Mouse (Mus musculus): ENCODE results near the gene Prrc2a. TPM values are rescaled to one million over a fixed set of nuclear protein-coding genes. Genes with fewer than 3 reads are reported as not detected.
A peak's percentile ranks its signal among the peaks of the same experiment; 100 is the strongest.

Gene Prrc2a
- polyA plus RNA-seq, 1 experiment = 269 TPM

DNA sequence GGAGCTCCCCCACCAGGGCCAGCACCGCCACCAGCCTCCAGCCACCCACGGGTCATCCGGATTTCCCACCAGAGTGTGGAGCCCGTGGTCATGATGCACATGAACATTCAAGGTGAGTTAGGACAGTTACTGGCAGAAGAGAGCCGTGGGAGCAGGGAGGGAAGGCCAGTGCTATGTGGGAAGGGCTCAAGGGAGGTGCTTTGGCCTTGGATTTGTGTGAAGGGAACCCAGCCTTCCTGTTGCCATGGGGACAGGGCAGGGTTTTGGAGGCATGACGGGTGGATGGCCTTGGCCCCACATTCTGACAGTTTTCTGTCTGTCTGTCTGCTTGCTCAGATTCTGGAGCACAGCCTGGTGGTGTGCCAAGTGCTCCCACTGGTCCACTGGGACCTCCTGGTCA, 22.7 kb downstream of the Prrc2a start:
- Histone ChIP-seq H3K4me1 (ENCODE audit: control insufficient read depth, insufficient read depth, low read length) (no peaks in the 10 kb centered on the region), H3K27ac (ENCODE audit: insufficient read depth, low read length) (no peak overlapping the region), H3K4me3 (ENCODE audit: insufficient read depth, low read length) (no peak overlapping the region)
- TF ChIP-seq CTCF (IDR thresholded peaks at IDR 0.05; ENCODE audit: extremely low read depth, insufficient read depth, low read length) (no peak), POLR2A (IDR thresholded peaks at IDR 0.05; ENCODE audit: extremely low read depth, insufficient read depth, low read length) (no peak)

DNA sequence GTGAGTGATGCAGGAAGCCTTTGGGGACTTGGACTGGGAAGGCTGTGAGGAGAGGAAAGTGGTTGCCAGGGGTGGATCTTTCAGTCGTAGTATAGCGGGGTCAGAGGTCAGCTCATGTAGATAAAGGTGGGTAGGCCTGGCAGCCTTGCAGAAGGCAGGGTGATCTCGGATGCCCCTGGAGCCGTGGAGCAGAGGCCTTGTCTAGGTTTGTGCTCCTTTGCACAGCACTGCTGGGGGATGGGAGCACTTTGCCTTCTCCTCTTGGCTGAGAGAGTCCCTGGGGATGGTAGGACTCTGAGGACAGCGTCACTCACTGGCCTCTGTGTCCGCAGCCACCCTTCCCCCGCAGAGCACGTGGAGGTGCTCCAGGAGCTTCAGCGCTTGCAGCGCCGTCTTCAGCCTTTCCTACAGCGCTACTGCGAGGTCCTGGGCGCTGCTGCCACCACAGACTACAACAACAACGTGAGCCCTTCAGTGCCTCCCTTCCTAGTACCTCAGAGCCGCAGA, 24.2 kb downstream of the Prrc2a start:
- H3K4me3 ChIP-seq (ENCODE audit: insufficient read depth, low read length) = no peak overlapping the region
- TF ChIP-seq POLR2A (IDR thresholded peaks at IDR 0.05; ENCODE audit: extremely low read depth, insufficient read depth, low read length) (no peak), CTCF (IDR thresholded peaks at IDR 0.05; ENCODE audit: extremely low read depth, insufficient read depth, low read length) (no peak)
- H3K27ac ChIP-seq (ENCODE audit: insufficient read depth, low read length) = no peak overlapping the region
- H3K4me1 ChIP-seq (ENCODE audit: control insufficient read depth, insufficient read depth, low read length) = no peaks in the 10 kb centered on the region; the same call in 1 of the 2 replicates

DNA sequence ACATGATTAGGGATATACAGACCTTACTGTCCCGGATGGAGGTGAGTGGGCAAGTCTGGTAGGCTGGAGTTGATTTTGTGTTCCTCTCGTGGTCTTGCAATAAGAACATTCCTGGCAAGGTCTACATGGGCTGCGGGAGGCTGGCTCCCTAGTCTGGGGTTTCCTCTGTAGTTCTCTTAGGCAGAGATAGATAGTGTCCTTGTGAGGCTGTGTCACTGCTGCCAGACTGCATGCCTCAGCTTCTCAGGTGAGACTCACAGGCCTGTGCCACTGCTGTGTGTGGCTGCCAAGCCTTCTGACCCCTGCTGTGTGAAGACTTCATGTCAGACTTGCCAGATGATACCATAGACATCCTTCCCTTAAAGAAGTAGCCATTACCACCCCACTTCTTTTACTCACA, 25.4 kb downstream of the Prrc2a start:
- TF ChIP-seq POLR2A (IDR thresholded peaks at IDR 0.05; ENCODE audit: extremely low read depth, insufficient read depth, low read length) = no peak
- TF ChIP-seq CTCF (IDR thresholded peaks at IDR 0.05; ENCODE audit: extremely low read depth, insufficient read depth, low read length) = no peak
- H3K27ac ChIP-seq (ENCODE audit: insufficient read depth, low read length) = no peak overlapping the region
- no peak overlapping the region for H3K4me3 ChIP-seq (ENCODE audit: insufficient read depth, low read length)
- H3K4me1 ChIP-seq (ENCODE audit: control insufficient read depth, insufficient read depth, low read length) = no peaks in the 10 kb centered on the region; the same call in 1 of the 2 replicates

- Histone ChIP-seq H3K27ac (ENCODE audit: insufficient read depth, low read length) (peak overlapping the region; percentile 93), H3K4me3 (ENCODE audit: insufficient read depth, low read length) (peak overlapping the region; percentile 81), H3K4me1 (ENCODE audit: control insufficient read depth, insufficient read depth, low read length) (no peaks in the 10 kb centered on the region; the same call in 1 of the 2 replicates)
- TF ChIP-seq POLR2A (IDR thresholded peaks at IDR 0.05; ENCODE audit: extremely low read depth, insufficient read depth, low read length) (no peak; the same call in 1 of the 2 replicates), CTCF (IDR thresholded peaks at IDR 0.05; ENCODE audit: extremely low read depth, insufficient read depth, low read length) (no peak)
Measured at GRCm38 (mm10) chr17:35135591-35136320, 28.9 kb downstream of the Prrc2a start.

- Histone ChIP-seq H3K27ac (ENCODE audit: insufficient read depth, low read length) (peak within 1 kb of the TSS; percentile 93), H3K4me1 (ENCODE audit: control insufficient read depth, insufficient read depth, low read length) (no peaks in the 10 kb centered on the region; the same call in 1 of the 2 replicates), H3K4me3 (ENCODE audit: insufficient read depth, low read length) (peak within 1 kb of the TSS; percentile 81)
- TF ChIP-seq CTCF (IDR thresholded peaks at IDR 0.05; ENCODE audit: extremely low read depth, insufficient read depth, low read length) (no peak), POLR2A (IDR thresholded peaks at IDR 0.05; ENCODE audit: extremely low read depth, insufficient read depth, low read length) (peak; percentile 66; the same call in 1 of the 2 replicates)
Measured at GRCm38 (mm10) chr17:35134801-35135590, 29.7 kb downstream of the Prrc2a start, which contains the start of gene Bag6. Gene Bag6 (plus strand): TSS chr17:35135178.

- TF ChIP-seq POLR2A (IDR thresholded peaks at IDR 0.05; ENCODE audit: extremely low read depth, insufficient read depth, low read length) (no peak), CTCF (IDR thresholded peaks at IDR 0.05; ENCODE audit: extremely low read depth, insufficient read depth, low read length) (no peak)
- Histone ChIP-seq H3K4me3 (ENCODE audit: insufficient read depth, low read length) (no peak overlapping the region), H3K4me1 (ENCODE audit: control insufficient read depth, insufficient read depth, low read length) (no peaks in the 10 kb centered on the region; the same call in 1 of the 2 replicates), H3K27ac (ENCODE audit: insufficient read depth, low read length) (no peak overlapping the region)
Measured at GRCm38 (mm10) chr17:35133517-35133916, 31.2 kb downstream of the Prrc2a start.

DNA sequence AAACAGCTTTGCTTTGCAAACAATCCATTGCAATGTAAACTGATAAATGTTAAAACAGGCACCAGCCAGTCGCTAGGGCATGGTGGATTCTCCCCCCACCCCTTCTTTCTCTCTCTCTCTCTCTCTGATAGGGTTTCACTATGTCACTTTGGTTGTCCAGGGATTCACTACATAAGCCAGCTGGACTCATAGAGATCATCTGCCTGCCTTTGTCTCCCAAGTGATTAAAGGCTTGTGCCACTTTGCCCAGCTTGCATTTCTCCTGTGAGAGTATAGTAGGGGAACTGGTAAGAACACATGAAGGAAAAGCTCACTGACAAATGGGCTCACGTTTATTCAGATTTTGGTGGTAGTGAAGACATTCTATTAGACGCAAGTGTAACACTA, 32.5 kb downstream of the Prrc2a start:
- Histone ChIP-seq H3K4me1 (ENCODE audit: control insufficient read depth, insufficient read depth, low read length) (peaks cover 1% of the 10 kb centered on the region; the same call in 1 of the 2 replicates), H3K4me3 (ENCODE audit: insufficient read depth, low read length) (no peak overlapping the region), H3K27ac (ENCODE audit: insufficient read depth, low read length) (no peak overlapping the region)
- TF ChIP-seq CTCF (IDR thresholded peaks at IDR 0.05; ENCODE audit: extremely low read depth, insufficient read depth, low read length) (no peak), POLR2A (IDR thresholded peaks at IDR 0.05; ENCODE audit: extremely low read depth, insufficient read depth, low read length) (no peak)

- TF ChIP-seq POLR2A (IDR thresholded peaks at IDR 0.05; ENCODE audit: extremely low read depth, insufficient read depth, low read length) = no peak
- no peak for TF ChIP-seq CTCF (IDR thresholded peaks at IDR 0.05; ENCODE audit: extremely low read depth, insufficient read depth, low read length)
- Histone ChIP-seq H3K4me3 (ENCODE audit: insufficient read depth, low read length) (no peak within 1 kb of the TSS), H3K27ac (ENCODE audit: insufficient read depth, low read length) (no peak within 1 kb of the TSS), H3K4me1 (ENCODE audit: control insufficient read depth, insufficient read depth, low read length) (peaks cover 1% of the 10 kb centered on the region; the same call in 1 of the 2 replicates)
Measured at GRCm38 (mm10) chr17:35131500-35132173, 33.1 kb downstream of the Prrc2a start, which contains the start of gene Apom. Gene Apom (minus strand): TSS chr17:35132050.

GRCm38 (mm10) chr17:35131038-35131437, 33.7 kb downstream of the Prrc2a start:
- Histone ChIP-seq H3K27ac (ENCODE audit: insufficient read depth, low read length) (no peak overlapping the region), H3K4me1 (ENCODE audit: control insufficient read depth, insufficient read depth, low read length) (0 out of 2 replicates have a peak, but pooled peaks cover 1% of the 10 kb centered on the region), H3K4me3 (ENCODE audit: insufficient read depth, low read length) (no peak overlapping the region)
- no peak for TF ChIP-seq POLR2A (IDR thresholded peaks at IDR 0.05; ENCODE audit: extremely low read depth, insufficient read depth, low read length)
- no peak for TF ChIP-seq CTCF (IDR thresholded peaks at IDR 0.05; ENCODE audit: extremely low read depth, insufficient read depth, low read length)
